Mouse (Mus musculus) embryonic fibroblast, embryonic 13.5 days (primary cell): ENCODE data around the gene Adam1a. TPM values are rescaled to one million over a fixed set of nuclear protein-coding genes. Genes with fewer than 3 reads are reported as not detected.
A peak's percentile ranks its signal among the peaks of the same experiment; 100 is the strongest.

Experiments
- H3K27ac ChIP-seq: 2 replicates; pipeline ENCODE4 v1.5.1; 2012; ENCODE audit warnings: low read length, control low read depth, inconsistent platforms; ENCODE audit not compliant: insufficient read depth
- H3K4me1 ChIP-seq: 2 replicates; pipeline ENCODE4 v1.6.1; 2011; ENCODE audit warnings: low read length; ENCODE audit not compliant: control insufficient read depth, insufficient read depth
- H3K4me3 ChIP-seq: 2 replicates; pipeline ENCODE4 v1.5.1; 2011; ENCODE audit warnings: mild to moderate bottlenecking, control low read depth, low read length; ENCODE audit not compliant: insufficient read depth
- CTCF ChIP-seq: IDR thresholded peaks from 2 replicates; pipeline ENCODE4 v1.5.1; 2011; ENCODE audit warnings: mild to moderate bottlenecking, control low read depth, low read length, moderate library complexity, borderline replicate concordance; ENCODE audit not compliant: insufficient read depth
- POLR2A ChIP-seq: IDR thresholded peaks from 2 replicates; pipeline ENCODE4 v1.6.1; 2011; ENCODE audit warnings: low read depth, mild to moderate bottlenecking, control low read depth, low read length, moderate library complexity
- polyA plus RNA-seq: library from polyadenylated mRNA; stranded (reverse); fragments of >200 nt; gene quantifications from 2 replicates; pipeline ENCODE4 v1.2.4, GENCODE M21; 2011; ENCODE audit warnings: low read depth; ENCODE audit not compliant: missing spikeins, insufficient read length

The Adam1a gene
- polyA plus RNA-seq: 1.9 and 2.7 TPM in 2 replicates

DNA sequence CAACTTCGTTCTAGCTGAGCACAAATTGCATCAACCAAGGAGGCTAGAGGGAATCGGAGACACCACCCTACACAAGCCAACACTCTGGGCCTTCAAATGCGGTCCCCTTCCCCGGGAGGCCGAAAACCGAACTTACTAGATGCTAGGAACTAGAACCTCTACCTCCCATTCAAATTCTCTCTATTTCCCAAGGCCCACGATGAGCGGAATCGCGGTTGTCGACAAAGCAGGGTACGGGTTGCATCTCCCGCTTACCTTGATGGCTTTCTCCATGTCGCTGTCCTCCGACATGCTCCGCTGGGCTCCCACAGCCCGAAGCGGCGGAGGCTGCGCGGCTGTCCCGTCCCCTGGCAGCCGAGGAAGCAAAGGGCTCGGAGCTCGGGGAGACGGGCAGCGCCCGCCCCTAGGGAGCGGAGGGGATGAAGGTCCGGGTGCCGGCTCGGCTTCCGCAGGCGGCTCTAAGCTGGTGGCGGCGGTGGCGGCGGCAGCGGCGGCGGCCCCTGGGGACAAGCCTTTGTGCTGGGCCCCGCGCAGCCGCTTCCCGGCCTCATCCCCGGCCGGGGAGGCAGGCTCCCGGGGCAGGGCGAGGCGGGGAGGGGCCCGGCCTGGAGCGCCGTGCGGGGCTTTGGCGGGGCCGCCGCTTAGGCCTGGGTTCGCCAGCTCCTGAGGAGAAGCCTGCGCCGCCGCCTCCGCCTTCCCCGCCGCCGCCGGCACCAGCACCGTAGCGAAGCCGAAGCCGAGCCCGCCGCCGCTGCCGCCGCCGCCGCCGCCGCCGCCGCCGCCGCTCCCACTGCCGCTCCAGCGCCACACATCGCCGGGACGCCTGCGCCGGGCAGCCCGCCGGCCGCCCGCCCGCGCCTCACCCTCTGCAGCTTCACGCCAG is at the start of gene Adam1a, which contains the start of gene Gm42878:
Adam1a (minus strand) TSS at position 573 of the 883 bp plus-strand sequence.
Gm42878 (minus strand) TSS at position 573 of the 883 bp plus-strand sequence.
- Histone ChIP-seq H3K4me1 (no peaks in the 10 kb centered on the region; the same call in none of the 2 replicates), H3K4me3 (peak within 1 kb of the TSS; percentile 81), H3K27ac (peak within 1 kb of the TSS; percentile 52; the same call in 1 of the 2 replicates)
- TF ChIP-seq CTCF (no peak), POLR2A (no peak)

DNA sequence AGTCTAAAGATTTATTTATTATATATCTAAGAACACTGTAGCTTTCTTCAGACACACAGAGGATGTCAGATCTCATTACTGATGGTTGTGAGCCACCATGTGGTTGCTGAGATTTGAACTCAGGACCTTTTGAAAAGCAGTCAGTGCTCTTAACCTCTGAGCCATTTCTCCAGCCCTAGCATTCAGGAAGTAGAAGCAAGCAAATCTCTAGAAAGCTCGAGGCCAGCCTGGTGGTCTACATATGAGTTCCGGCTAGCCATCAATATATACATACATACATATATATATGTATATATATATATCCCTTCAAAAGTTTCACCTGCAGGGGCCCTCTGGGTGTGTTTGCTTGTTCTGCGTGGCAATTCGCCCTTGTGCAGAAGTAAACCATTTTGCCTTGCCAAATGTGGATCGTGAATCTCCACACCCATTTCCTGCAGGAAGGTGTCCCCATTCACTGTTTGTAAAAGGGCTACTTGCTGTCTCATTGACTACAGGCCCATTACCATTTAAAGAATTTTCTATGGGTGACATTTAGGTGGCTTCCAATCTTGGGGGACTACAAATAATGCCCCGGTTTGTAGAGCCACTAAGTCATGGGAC is 49.5 kb upstream of the Adam1a start:
- Histone ChIP-seq H3K4me1 (no peaks in the 10 kb centered on the region), H3K27ac (no peak overlapping the region), H3K4me3 (no peak overlapping the region)
- TF ChIP-seq POLR2A (no peak), CTCF (no peak)

DNA sequence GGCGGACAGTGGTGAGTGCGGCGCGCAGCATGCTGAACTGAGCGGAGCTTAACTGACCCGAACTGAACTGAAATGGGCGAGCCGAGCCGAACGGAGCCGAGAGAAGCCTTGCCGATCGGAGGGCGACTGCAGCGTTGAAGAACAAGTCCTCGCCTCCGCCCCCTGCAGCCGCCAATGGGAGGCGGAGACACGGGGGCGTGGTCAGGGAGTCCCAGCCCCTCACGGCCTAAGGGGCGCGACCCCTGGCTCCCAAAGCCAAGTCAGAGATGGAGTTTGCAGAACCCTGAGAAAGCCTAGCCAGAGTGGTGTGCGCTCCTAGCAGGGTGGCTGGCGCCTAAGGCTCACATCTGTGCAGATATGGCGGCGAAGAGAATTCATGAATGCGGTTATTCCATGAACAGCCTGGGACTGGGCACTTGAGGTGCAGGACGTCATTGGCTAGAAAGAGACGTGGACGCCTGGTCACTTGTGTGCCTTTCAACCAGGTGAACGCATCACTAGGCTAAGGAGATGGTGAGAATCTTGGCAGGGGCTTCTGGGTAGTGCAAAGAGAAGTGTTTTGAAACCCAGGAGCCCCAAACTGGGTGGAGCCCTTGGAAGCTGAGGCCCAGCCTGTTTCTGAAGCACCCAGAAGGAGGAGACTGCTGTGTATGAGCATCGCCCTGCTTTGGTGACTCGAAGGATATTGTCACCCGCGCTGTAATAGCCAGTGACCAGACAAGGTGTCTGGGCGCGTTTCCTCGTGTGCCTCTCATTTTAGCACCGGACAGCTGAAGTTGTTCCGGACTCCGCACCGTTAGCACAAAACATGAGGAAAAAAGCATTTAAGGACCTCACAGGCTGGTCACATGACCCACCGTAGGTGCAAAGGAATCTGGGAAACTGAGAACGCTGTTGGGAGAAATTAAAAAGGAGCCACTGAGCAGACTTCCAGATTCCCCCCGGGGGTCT is 48.4 kb upstream of the Adam1a start, which contains the start of gene Aldh2:
Aldh2 (minus strand) TSS at position 374 of the 951 bp plus-strand sequence.
- Histone ChIP-seq H3K27ac (peak within 1 kb of the TSS; percentile 39), H3K4me1 (no peaks in the 10 kb centered on the region), H3K4me3 (peak within 1 kb of the TSS; percentile 69)
- no peak for TF ChIP-seq CTCF
- peak; percentile 95 for TF ChIP-seq POLR2A

DNA sequence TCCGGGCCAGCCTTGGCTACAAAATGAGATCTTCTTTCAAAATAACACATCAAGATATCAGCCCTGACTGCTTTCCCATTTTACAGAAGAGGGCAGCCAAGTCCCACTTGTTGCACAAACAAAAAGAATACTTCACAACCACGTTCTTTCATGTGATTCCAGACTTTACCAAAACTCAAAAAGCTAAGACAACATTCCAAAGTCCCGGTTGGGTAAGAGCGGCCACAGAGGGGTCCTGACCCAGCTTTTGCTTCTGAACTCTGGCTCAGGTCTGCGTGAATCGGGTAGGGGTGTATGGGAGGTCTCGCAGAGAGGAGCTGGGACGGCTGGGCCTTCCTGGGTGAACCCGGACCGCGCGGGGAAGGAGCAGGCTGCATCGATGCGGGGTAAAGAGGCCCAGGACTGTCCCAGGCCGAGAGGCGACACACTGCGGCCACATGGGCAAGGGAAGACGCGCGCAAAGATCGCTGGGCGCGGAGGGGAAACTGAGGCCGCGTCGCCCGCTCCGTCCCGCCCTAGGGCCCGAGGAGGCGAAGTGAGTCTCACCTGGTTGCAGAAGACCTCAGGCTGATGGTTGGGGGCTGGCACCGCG is 47.6 kb upstream of the Adam1a start:
- Histone ChIP-seq H3K4me1 (no peaks in the 10 kb centered on the region), H3K27ac (peak overlapping the region; percentile 18; the same call in 1 of the 2 replicates), H3K4me3 (peak overlapping the region; percentile 69)
- TF ChIP-seq CTCF (no peak), POLR2A (no peak)

DNA sequence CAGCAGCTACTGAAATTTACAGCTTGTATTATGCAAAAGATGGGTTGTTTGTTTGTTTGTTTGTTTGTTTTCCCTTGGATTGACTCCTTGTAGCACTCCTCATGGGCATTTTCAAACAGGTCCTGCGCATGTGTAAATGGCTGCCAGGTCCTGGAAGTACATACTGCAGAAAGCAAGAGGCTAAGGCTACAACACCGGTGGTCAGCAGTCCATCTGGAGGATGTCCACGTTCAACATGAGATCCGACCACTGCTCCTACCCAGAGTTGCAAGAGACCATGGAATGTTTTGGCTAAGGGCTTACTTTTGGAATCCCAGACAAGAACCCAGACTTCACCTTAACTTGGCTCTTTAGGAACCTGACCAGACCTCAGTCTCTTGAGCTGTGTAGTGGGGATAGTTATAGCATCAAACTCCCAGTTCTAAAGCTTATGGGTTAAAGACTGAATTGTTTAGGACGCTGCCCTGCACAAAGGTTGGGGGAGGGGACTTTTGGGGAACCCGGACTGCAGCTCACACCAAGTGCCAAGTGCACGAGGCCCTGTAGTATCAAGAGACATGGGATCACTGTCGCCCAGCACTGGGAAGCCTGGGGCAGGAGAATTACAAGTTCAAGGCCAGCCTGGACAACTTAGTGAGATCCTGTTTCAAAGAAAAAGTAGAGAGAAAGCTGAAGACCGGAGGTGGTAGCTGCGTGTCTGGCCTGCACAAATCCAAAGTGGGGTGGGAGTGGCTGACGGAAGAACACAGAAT is 47.0 kb upstream of the Adam1a start:
- Histone ChIP-seq H3K4me3 (peak overlapping the region; percentile 69), H3K4me1 (no peaks in the 10 kb centered on the region), H3K27ac (no peak overlapping the region)
- TF ChIP-seq CTCF: no peak
- no peak for TF ChIP-seq POLR2A

DNA sequence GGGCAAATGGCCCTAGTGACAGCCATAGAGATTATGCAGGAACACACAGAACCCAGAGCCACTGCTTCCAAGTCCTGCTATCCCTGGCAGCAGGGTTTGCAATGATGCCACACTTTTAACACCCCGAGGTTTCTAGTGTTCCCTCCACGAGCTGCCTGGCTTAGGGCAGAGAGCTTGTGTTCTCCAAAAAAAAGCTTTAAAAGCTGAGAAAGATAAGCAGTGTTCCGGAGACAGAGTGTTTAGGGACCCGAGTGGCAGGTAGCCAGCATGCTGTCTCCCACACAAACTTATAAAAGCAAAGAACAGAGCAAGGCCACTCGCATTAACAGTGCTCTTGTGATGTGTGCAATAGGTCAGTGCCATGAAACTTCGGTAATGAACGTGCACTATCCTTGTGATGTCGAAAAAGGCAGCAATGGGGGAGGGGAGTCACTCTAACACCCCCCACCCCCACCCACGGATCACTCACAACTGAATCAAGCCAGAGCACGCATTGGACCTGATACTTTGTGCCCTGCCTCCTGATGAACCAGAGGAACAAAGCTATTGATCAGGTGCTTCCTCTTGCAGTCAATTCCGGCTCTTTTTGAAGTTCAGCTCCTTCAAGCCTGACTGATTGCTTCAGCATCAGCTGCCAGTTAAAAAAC is 46.3 kb upstream of the Adam1a start:
- Histone ChIP-seq H3K4me3 (no peak overlapping the region), H3K4me1 (no peaks in the 10 kb centered on the region), H3K27ac (no peak overlapping the region)
- no peak for TF ChIP-seq POLR2A
- TF ChIP-seq CTCF: no peak

DNA sequence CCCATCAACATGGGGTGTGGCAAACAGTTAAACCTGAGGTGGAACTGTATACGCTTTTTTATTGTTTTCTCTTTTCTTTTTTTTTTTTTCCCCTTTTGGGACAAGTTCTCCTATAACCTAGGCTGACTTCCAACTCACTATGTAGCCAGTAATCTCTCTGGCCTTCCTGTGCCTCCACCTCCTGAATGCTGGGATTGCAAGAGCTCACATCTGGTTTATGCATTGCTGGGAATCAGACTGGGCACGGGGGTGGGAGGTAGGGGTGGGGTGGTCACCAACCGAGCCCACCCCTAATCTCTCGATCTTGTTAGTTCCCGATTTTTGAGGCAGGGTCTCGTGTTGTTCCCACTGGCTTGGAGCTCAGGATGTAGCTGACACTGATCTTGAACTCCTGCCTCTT is 44.6 kb upstream of the Adam1a start:
- Histone ChIP-seq H3K27ac (no peak overlapping the region), H3K4me1 (no peaks in the 10 kb centered on the region), H3K4me3 (no peak overlapping the region)
- TF ChIP-seq POLR2A (no peak), CTCF (no peak)
